Mouse (Mus musculus): ENCODE results near the gene Sub1. TPM values are rescaled to one million over a fixed set of nuclear protein-coding genes. Genes with fewer than 3 reads are reported as not detected.

Sub1 gene
- total and polyA plus RNA-seq, 3 experiments = 7.5 to 90.7 (median 76.8) TPM

DNA sequence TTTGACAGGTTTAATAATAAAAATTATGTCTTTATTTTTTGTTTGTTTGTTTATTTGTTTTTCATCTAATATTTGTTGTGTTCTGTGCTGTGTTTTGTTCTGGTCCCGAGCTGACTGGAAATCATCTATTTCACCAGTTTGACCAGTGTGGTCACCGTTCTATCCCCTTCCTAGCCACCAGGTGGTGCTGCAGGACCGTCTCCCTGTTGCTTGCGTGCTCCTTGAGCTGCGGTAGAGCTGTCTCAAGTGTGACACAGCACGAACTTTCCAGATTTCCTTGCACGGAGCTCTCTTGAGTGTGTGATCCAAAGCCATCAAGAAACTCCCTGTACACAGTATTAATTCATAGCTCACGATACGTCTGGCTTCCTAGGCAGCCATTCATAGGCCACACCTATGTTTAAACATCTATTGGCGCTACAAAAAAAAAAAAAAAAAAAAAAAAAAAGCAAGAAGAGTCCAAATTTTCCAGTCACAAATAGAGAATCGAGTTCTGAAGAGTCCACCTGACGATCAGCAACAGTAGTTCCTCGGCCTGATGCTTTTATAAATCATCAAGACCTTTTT, 24.8 kb downstream of the Sub1 start:
- Histone ChIP-seq H3K79me2 (replicated peaks; ENCODE audit: control insufficient read depth, insufficient read depth, low read length) (no peaks in the 10 kb centered on the region), H3K9ac (ENCODE audit: low read depth, low read length) (no peak overlapping the region), H3K27ac (no peak overlapping the region), H3K36me3 (ENCODE audit: control insufficient read depth, insufficient read depth, low read length) (no peaks in the 10 kb centered on the region), H3K4me1 (ENCODE audit: control insufficient read depth, insufficient read depth, low read length) (no peaks in the 10 kb centered on the region), H3K27me3 (ENCODE audit: control insufficient read depth, insufficient read depth, low read length) (no peaks in the 10 kb centered on the region), H3K4me3 (no peak overlapping the region)
- intact Hi-C loops (cut with DNase I) = loop anchor here (1.0 to 5.0 kb wide), 3 partner anchors 113 to 295 kb away; no protein-coding TSS in a partner anchor
- peak; percentile 79 to 88 for DNase-seq
- peak; percentile 97 for TF ChIP-seq EP300 (IDR thresholded peaks at IDR 0.05; ENCODE audit: insufficient read depth, low read depth, low read length)
- peak; percentile 94 for TF ChIP-seq CTCF (IDR thresholded peaks at IDR 0.05)
- no peak for TF ChIP-seq POLR2A (IDR thresholded peaks at IDR 0.05; ENCODE audit: insufficient read depth, low read depth, low read length)
- WGBS = 17% methylated on average over 13 of the region's 13 CpGs

DNA sequence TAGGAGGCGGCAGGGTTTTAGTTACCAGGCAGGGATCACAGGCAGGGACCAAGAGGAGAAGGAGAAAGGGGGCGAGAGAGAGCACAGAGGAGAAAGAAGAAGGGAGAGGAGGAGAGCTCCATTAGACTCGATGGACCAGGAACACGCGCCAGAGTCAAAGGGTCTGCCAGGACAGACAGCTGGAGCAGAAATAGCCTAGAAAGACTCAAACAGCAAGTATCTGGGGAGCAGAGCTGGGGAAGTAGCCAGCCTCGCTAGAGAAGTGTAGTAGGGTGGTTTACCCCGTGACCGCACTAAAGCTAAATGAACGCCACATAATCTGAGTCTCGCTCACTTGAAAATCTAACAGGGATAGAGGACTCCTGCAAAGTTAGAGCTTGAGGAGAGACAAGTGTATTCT, 26.2 kb downstream of the Sub1 start:
- no peaks in the 10 kb centered on the region for H3K27me3 ChIP-seq (ENCODE audit: control insufficient read depth, insufficient read depth, low read length)
- no peaks in the 10 kb centered on the region for H3K79me2 ChIP-seq (replicated peaks; ENCODE audit: control insufficient read depth, insufficient read depth, low read length)
- no peaks in the 10 kb centered on the region for H3K36me3 ChIP-seq (ENCODE audit: control insufficient read depth, insufficient read depth, low read length)
- DNase-seq = peak; percentile 38 to 47
- TF ChIP-seq CTCF (IDR thresholded peaks at IDR 0.05) = no peak
- TF ChIP-seq POLR2A (IDR thresholded peaks at IDR 0.05; ENCODE audit: insufficient read depth, low read depth, low read length) = no peak
- no peak for TF ChIP-seq EP300 (IDR thresholded peaks at IDR 0.05; ENCODE audit: insufficient read depth, low read depth, low read length)
- intact Hi-C loops (cut with DNase I) = loop anchor here (5.0 kb wide), 2 partner anchors 227 to 297 kb away; no protein-coding TSS in a partner anchor
- no peak overlapping the region for H3K9ac ChIP-seq (ENCODE audit: low read depth, low read length)
- H3K27ac ChIP-seq = no peak overlapping the region
- 77% methylated on average over 10 of the region's 10 CpGs for WGBS
- no peaks in the 10 kb centered on the region for H3K4me1 ChIP-seq (ENCODE audit: control insufficient read depth, insufficient read depth, low read length)
- H3K4me3 ChIP-seq = no peak overlapping the region

DNA sequence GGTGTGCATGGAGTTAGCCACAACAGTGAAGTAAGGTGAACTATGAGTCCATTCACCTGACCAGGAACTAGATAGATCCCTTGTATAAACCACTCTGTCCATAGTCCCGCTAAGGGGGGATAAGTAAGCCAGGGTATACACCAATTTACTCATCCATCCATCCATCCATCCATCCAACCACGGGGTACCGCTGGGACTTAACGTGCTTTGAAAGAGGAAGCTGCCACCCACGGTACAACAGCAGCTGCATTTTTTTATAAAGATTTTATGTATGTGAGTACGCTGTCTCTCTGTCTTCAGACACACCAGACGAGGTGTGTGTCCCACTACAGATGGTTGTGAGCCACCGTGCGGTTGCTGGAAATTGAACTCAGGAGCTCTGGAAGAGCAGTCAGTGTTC, 27.9 kb downstream of the Sub1 start:
- Histone ChIP-seq H3K79me2 (replicated peaks; ENCODE audit: control insufficient read depth, insufficient read depth, low read length) (no peaks in the 10 kb centered on the region), H3K27me3 (ENCODE audit: control insufficient read depth, insufficient read depth, low read length) (no peaks in the 10 kb centered on the region), H3K36me3 (ENCODE audit: control insufficient read depth, insufficient read depth, low read length) (no peaks in the 10 kb centered on the region), H3K4me1 (ENCODE audit: control insufficient read depth, insufficient read depth, low read length) (no peaks in the 10 kb centered on the region), H3K27ac (no peak overlapping the region), H3K9ac (ENCODE audit: low read depth, low read length) (no peak overlapping the region), H3K4me3 (no peak overlapping the region)
- no peak for TF ChIP-seq POLR2A (IDR thresholded peaks at IDR 0.05; ENCODE audit: insufficient read depth, low read depth, low read length)
- no peak for TF ChIP-seq CTCF (IDR thresholded peaks at IDR 0.05)
- no peak for DNase-seq
- 81% methylated on average over 9 of the region's 9 CpGs for WGBS
- intact Hi-C loops (cut with DNase I) = loop anchor here (5.0 kb wide), 1 partner anchor 62 kb away; the partner anchor contains the start of gene Npr3

DNA sequence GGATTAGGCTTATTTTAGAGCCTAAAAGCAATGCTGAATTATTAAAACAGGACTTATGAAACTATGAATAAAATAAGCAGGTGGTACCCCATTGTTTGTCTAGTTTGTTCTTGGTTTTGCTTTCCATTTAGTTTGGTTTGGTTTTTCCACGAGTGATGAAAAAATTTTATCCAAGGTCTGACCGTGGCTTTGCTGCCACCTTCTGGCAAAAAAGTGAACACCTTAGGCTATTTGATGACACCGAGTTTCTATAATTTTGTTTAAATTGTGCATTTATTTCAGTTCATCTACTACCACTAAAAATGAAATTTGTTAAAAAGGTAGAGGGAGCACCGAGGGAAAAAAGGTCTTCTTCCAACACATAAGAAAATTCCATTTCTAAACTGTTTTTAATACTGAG, 30.4 kb downstream of the Sub1 start:
- TF ChIP-seq CTCF (IDR thresholded peaks at IDR 0.05) (peak; percentile 94), EP300 (IDR thresholded peaks at IDR 0.05; ENCODE audit: insufficient read depth, low read depth, low read length) (no peak), POLR2A (IDR thresholded peaks at IDR 0.05; ENCODE audit: insufficient read depth, low read depth, low read length) (no peak)
- Histone ChIP-seq H3K4me3 (no peak overlapping the region), H3K36me3 (ENCODE audit: control insufficient read depth, insufficient read depth, low read length) (no peaks in the 10 kb centered on the region), H3K79me2 (replicated peaks; ENCODE audit: control insufficient read depth, insufficient read depth, low read length) (no peaks in the 10 kb centered on the region), H3K27ac (no peak overlapping the region), H3K4me1 (ENCODE audit: control insufficient read depth, insufficient read depth, low read length) (no peaks in the 10 kb centered on the region), H3K9ac (ENCODE audit: low read depth, low read length) (no peak overlapping the region), H3K27me3 (ENCODE audit: control insufficient read depth, insufficient read depth, low read length) (no peaks in the 10 kb centered on the region)
- intact Hi-C loops (cut with DNase I) = loop anchor here (1.0 to 5.0 kb wide), 4 partner anchors 59 to 558 kb away; partner anchors contain the start of gene Npr3
- WGBS = 4% methylated on average over 4 of the region's 4 CpGs
- peak in 1 of 2 experiments; percentile 49 for DNase-seq

DNA sequence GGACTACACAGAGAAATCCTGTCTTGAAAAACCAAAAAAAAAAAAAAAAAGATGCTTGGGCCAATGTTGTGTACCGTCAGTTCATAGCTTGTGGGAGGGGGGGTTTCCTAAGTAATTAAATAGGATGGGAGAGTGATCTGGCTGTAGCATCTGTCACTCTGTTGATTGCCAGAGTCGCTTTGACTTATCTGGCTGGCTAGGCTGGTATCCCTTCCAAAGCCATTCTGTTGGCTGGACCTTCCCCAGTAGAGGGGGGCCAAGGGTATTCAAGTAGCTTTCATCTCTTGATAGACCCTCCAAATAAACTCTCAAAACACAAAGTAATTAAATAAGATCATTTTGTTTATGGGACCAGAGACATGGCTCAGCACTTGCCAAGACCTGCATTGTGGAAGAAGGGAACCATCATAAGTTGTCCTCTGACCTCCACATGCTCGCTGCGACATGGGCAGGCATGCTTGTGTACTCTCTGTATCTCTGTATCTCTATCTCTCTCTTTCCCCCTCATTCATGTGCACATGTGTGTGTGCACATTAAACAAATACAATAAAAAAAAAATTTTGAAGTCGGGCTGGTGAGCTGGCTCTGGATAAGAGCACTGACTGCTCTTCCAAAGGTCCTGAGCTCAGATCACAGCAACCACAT, 31.5 kb downstream of the Sub1 start:
- no peaks in the 10 kb centered on the region for H3K27me3 ChIP-seq (ENCODE audit: control insufficient read depth, insufficient read depth, low read length)
- TF ChIP-seq EP300 (IDR thresholded peaks at IDR 0.05; ENCODE audit: insufficient read depth, low read depth, low read length) (no peak), CTCF (IDR thresholded peaks at IDR 0.05) (no peak), POLR2A (IDR thresholded peaks at IDR 0.05; ENCODE audit: insufficient read depth, low read depth, low read length) (no peak)
- H3K79me2 ChIP-seq (replicated peaks; ENCODE audit: control insufficient read depth, insufficient read depth, low read length) = no peaks in the 10 kb centered on the region
- no peaks in the 10 kb centered on the region for H3K36me3 ChIP-seq (ENCODE audit: control insufficient read depth, insufficient read depth, low read length)
- H3K4me3 ChIP-seq = no peak overlapping the region
- no peak overlapping the region for H3K9ac ChIP-seq (ENCODE audit: low read depth, low read length)
- 86% methylated on average over 5 of the region's 5 CpGs for WGBS
- intact Hi-C loops (cut with DNase I) = loop anchor here (5.0 kb wide), 1 partner anchor 58 kb away; the partner anchor contains the start of gene Npr3
- no peak overlapping the region for H3K27ac ChIP-seq
- H3K4me1 ChIP-seq (ENCODE audit: control insufficient read depth, insufficient read depth, low read length) = no peaks in the 10 kb centered on the region
- no peak for DNase-seq
